Mouse (Mus musculus): Measurements from ENCODE around the gene Glt28d2.

DNA sequence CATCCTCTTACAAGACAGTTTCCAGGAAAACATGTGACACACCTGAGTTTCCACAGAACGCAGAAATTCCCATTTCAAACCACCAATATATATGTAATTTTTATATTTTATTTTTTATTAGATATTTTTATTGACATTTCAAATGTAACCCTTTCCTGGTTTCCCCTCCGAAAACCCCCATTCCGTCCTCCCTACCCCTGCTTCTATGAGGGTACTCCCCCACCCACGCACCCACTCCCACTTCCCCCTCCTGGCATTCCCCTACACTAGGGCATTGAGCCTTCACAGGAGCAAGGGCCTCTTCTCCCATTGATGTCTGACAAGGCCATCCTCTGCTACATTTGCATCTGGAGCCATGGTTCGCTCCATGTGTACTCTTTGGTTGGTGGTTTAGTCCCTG lies 7.7 kb upstream of the Glt28d2 start:
- TF ChIP-seq POLR2A (IDR thresholded peaks at IDR 0.05; ENCODE audit: borderline replicate concordance, insufficient read depth, low read length), result no peak
- TF ChIP-seq CTCF (IDR thresholded peaks at IDR 0.05; ENCODE audit: borderline replicate concordance, insufficient read depth, low read depth, low read length), result no peak
